Mouse (Mus musculus): ENCODE results near the gene Gpkow.

DNA sequence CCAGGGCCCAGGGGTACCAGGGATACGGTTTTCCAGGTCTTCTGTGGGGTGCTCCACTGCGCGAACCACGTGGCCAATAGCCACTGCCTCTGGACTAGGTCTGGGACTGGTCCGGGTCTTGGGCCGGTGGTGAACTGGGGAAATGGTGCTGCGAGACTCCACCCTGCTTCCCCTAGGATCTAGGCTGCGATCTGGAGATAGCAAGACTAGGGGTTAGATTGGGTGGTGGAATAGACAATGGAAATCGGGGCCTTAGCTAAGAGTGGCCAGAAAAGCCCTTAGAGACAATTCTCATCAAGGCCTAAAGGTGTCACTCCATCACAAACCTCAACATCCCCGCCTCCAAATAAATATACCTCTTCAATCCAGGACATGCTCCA, 21.9 kb upstream of the Gpkow start:
- TF ChIP-seq EP300 (IDR thresholded peaks at IDR 0.05; ENCODE audit: low read depth) (no peak), CTCF (IDR thresholded peaks at IDR 0.05; ENCODE audit: low read depth) (no peak)

Data from liver, embryonic 14.5 days (tissue).